Mouse (Mus musculus): ENCODE data around the gene Cyp2j7.
"Not testable (repeated sequence)": the region's sequence is repeated elsewhere in the genome, so short reads cannot be mapped to it uniquely, and the experiment has no call there.

GRCm38 (mm10) chr4:96188146-96188545 is 48.3 kb downstream of the Cyp2j7 start:
- TF ChIP-seq CTCF (conservative IDR thresholded peaks at IDR 0.05; ENCODE audit: low read length); NANOG (IDR thresholded peaks at IDR 0.05; ENCODE audit: borderline replicate concordance, low read length): not testable (repeated sequence)
